Mouse (Mus musculus): Measurements from ENCODE around the gene Eif2s3x. TPM values are rescaled to one million over a fixed set of nuclear protein-coding genes. Genes with fewer than 3 reads are reported as not detected.

Eif2s3x gene
- 86.0 and 91.5 TPM in 2 replicates for polyA plus RNA-seq (2014; fragmentation: Nextera tagmentation; extraction: Ambion mirVana)

GRCm38 (mm10) chrX:94212597-94213321, at the start of gene Eif2s3x:
TSS of gene Eif2s3x (minus strand) at chrX:94212862.
- H3K27me3 ChIP-seq (ENCODE audit: control insufficient read depth, insufficient read depth, low read length) = no peaks in the 10 kb centered on the region; the same call in 1 of the 2 replicates
- H3K9me3 ChIP-seq (ENCODE audit: control insufficient read depth, low read length) = no peaks in the 10 kb centered on the region
- WGBS = under 1% methylated on average over 51 of the region's 52 CpGs
- H3K9ac ChIP-seq = peak within 1 kb of the TSS; percentile 86
- ATAC-seq (ENCODE audit: low FRiP score) = peak; percentile 96
- peak within 1 kb of the TSS; percentile 88 for H3K27ac ChIP-seq
- peaks cover 10% of the 10 kb centered on the region; the same call in 1 of the 2 replicates for H3K4me1 ChIP-seq (replicated peaks; ENCODE audit: control insufficient read depth, insufficient read depth, low read length)
- H3K4me2 ChIP-seq (replicated peaks) = peak within 1 kb of the TSS; percentile 74
- H3K36me3 ChIP-seq (replicated peaks; ENCODE audit: control insufficient read depth, insufficient read depth) = peaks cover 28% of the 10 kb centered on the region
- H3K4me3 ChIP-seq (replicated peaks; ENCODE audit: low read length) = peak within 1 kb of the TSS; percentile 85
- DNase-seq (ENCODE audit: low spot score) = peak; percentile 91

GRCm38 (mm10) chrX:94235601-94236000, 22.9 kb upstream of the Eif2s3x start:
- DNase-seq (ENCODE audit: low spot score) = no peak
- Histone ChIP-seq H3K4me2 (replicated peaks) (peak overlapping the region; percentile 49), H3K9me3 (ENCODE audit: control insufficient read depth, low read length) (no peaks in the 10 kb centered on the region), H3K36me3 (replicated peaks; ENCODE audit: control insufficient read depth, insufficient read depth) (no peaks in the 10 kb centered on the region), H3K4me3 (replicated peaks; ENCODE audit: low read length) (peak overlapping the region; percentile 70), H3K27me3 (ENCODE audit: control insufficient read depth, insufficient read depth, low read length) (peaks cover 92% of the 10 kb centered on the region), H3K27ac (no peak overlapping the region), H3K4me1 (replicated peaks; ENCODE audit: control insufficient read depth, insufficient read depth, low read length) (no peaks in the 10 kb centered on the region; the same call in 1 of the 2 replicates), H3K9ac (peak overlapping the region; percentile 70)
- ATAC-seq (ENCODE audit: low FRiP score) = no peak
- WGBS = 25% methylated on average over 12 of the region's 12 CpGs

- H3K27me3 ChIP-seq (ENCODE audit: control insufficient read depth, insufficient read depth, low read length) = peaks cover 93% of the 10 kb centered on the region
- peak overlapping the region; percentile 91 for H3K27ac ChIP-seq
- 11% methylated on average over 34 of the region's 35 CpGs for WGBS
- H3K9me3 ChIP-seq (ENCODE audit: control insufficient read depth, low read length) = no peaks in the 10 kb centered on the region
- ATAC-seq (ENCODE audit: low FRiP score) (no peak; the same call in none of the 2 replicates), DNase-seq (ENCODE audit: low spot score) (peak; percentile 26)
- H3K4me1 ChIP-seq (replicated peaks; ENCODE audit: control insufficient read depth, insufficient read depth, low read length) = no peaks in the 10 kb centered on the region; the same call in 1 of the 2 replicates
- no peaks in the 10 kb centered on the region for H3K36me3 ChIP-seq (replicated peaks; ENCODE audit: control insufficient read depth, insufficient read depth)
- peak overlapping the region; percentile 49 for H3K4me2 ChIP-seq (replicated peaks)
- H3K4me3 ChIP-seq (replicated peaks; ENCODE audit: low read length) = peak overlapping the region; percentile 70
- peak overlapping the region; percentile 70 for H3K9ac ChIP-seq
Measured at GRCm38 (mm10) chrX:94235190-94235555, 22.5 kb upstream of the Eif2s3x start.

- Histone ChIP-seq H3K4me3 (replicated peaks; ENCODE audit: low read length) (peak within 1 kb of the TSS; percentile 70), H3K4me2 (replicated peaks) (peak within 1 kb of the TSS; percentile 49), H3K9me3 (ENCODE audit: control insufficient read depth, low read length) (no peaks in the 10 kb centered on the region), H3K27me3 (ENCODE audit: control insufficient read depth, insufficient read depth, low read length) (peaks cover 94% of the 10 kb centered on the region), H3K9ac (peak within 1 kb of the TSS; percentile 70), H3K27ac (peak within 1 kb of the TSS; percentile 91), H3K36me3 (replicated peaks; ENCODE audit: control insufficient read depth, insufficient read depth) (no peaks in the 10 kb centered on the region), H3K4me1 (replicated peaks; ENCODE audit: control insufficient read depth, insufficient read depth, low read length) (no peaks in the 10 kb centered on the region; the same call in 1 of the 2 replicates)
- WGBS = 7% methylated on average over 52 of the region's 70 CpGs
- DNase-seq (ENCODE audit: low spot score) (peak; percentile 81), ATAC-seq (ENCODE audit: low FRiP score) (peak; percentile 95)
Measured at GRCm38 (mm10) chrX:94234532-94235189, 22.0 kb upstream of the Eif2s3x start, which contains the start of gene Klhl15. TSS of gene Klhl15 (plus strand) at chrX:94234599.

GRCm38 (mm10) chrX:94233936-94234531, 21.4 kb upstream of the Eif2s3x start:
- 14% methylated on average over 25 of the region's 25 CpGs for WGBS
- H3K27me3 ChIP-seq (ENCODE audit: control insufficient read depth, insufficient read depth, low read length) = peaks cover 88% of the 10 kb centered on the region
- H3K4me1 ChIP-seq (replicated peaks; ENCODE audit: control insufficient read depth, insufficient read depth, low read length) = no peaks in the 10 kb centered on the region; the same call in 1 of the 2 replicates
- H3K9ac ChIP-seq = peak overlapping the region; percentile 70
- peak overlapping the region; percentile 49 for H3K4me2 ChIP-seq (replicated peaks)
- no peaks in the 10 kb centered on the region for H3K36me3 ChIP-seq (replicated peaks; ENCODE audit: control insufficient read depth, insufficient read depth)
- peak; percentile 70; the same call in 1 of the 2 replicates for ATAC-seq (ENCODE audit: low FRiP score)
- no peaks in the 10 kb centered on the region for H3K9me3 ChIP-seq (ENCODE audit: control insufficient read depth, low read length)
- peak; percentile 29 for DNase-seq (ENCODE audit: low spot score)
- H3K27ac ChIP-seq = peak overlapping the region; percentile 91
- peak overlapping the region; percentile 70 for H3K4me3 ChIP-seq (replicated peaks; ENCODE audit: low read length)

- Histone ChIP-seq H3K4me2 (replicated peaks) (peak overlapping the region; percentile 49; the same call in 1 of the 2 replicates), H3K9ac (no peak overlapping the region; the same call in 1 of the 2 replicates), H3K4me3 (replicated peaks; ENCODE audit: low read length) (0 out of 2 replicates have a peak overlapping the region, but pooled peaks have one; percentile 70), H3K27ac (no peak overlapping the region), H3K27me3 (ENCODE audit: control insufficient read depth, insufficient read depth, low read length) (peaks cover 83% of the 10 kb centered on the region), H3K9me3 (ENCODE audit: control insufficient read depth, low read length) (no peaks in the 10 kb centered on the region), H3K36me3 (replicated peaks; ENCODE audit: control insufficient read depth, insufficient read depth) (no peaks in the 10 kb centered on the region), H3K4me1 (replicated peaks; ENCODE audit: control insufficient read depth, insufficient read depth, low read length) (no peaks in the 10 kb centered on the region; the same call in 1 of the 2 replicates)
- DNase-seq (ENCODE audit: low spot score) = no peak
- WGBS = 30% methylated on average over 5 of the region's 5 CpGs
- no peak for ATAC-seq (ENCODE audit: low FRiP score)
Measured at GRCm38 (mm10) chrX:94233432-94233831, 20.8 kb upstream of the Eif2s3x start.

- Histone ChIP-seq H3K9me3 (ENCODE audit: control insufficient read depth, low read length) (no peaks in the 10 kb centered on the region), H3K27me3 (ENCODE audit: control insufficient read depth, insufficient read depth, low read length) (no peaks in the 10 kb centered on the region), H3K4me1 (replicated peaks; ENCODE audit: control insufficient read depth, insufficient read depth, low read length) (peaks cover 10% of the 10 kb centered on the region; the same call in 1 of the 2 replicates), H3K4me2 (replicated peaks) (peak overlapping the region; percentile 74), H3K27ac (peak overlapping the region; percentile 88), H3K36me3 (replicated peaks; ENCODE audit: control insufficient read depth, insufficient read depth) (peaks cover 22% of the 10 kb centered on the region), H3K4me3 (replicated peaks; ENCODE audit: low read length) (peak overlapping the region; percentile 85), H3K9ac (peak overlapping the region; percentile 86)
- WGBS = 17% methylated on average over 7 of the region's 7 CpGs
- no peak for DNase-seq (ENCODE audit: low spot score)
- peak; percentile 27; the same call in 1 of the 2 replicates for ATAC-seq (ENCODE audit: low FRiP score)
Measured at GRCm38 (mm10) chrX:94213384-94213783, 722 bp upstream of the Eif2s3x start.

- Histone ChIP-seq H3K4me1 (replicated peaks; ENCODE audit: control insufficient read depth, insufficient read depth, low read length) (peaks cover 10% of the 10 kb centered on the region; the same call in 1 of the 2 replicates), H3K9me3 (ENCODE audit: control insufficient read depth, low read length) (no peaks in the 10 kb centered on the region), H3K4me2 (replicated peaks) (peak overlapping the region; percentile 74), H3K4me3 (replicated peaks; ENCODE audit: low read length) (peak overlapping the region; percentile 85), H3K27ac (peak overlapping the region; percentile 88), H3K27me3 (ENCODE audit: control insufficient read depth, insufficient read depth, low read length) (no peaks in the 10 kb centered on the region; the same call in 1 of the 2 replicates), H3K36me3 (replicated peaks; ENCODE audit: control insufficient read depth, insufficient read depth) (peaks cover 34% of the 10 kb centered on the region), H3K9ac (peak overlapping the region; percentile 86)
- no peak for DNase-seq (ENCODE audit: low spot score)
- ATAC-seq (ENCODE audit: low FRiP score) = no peak; the same call in none of the 2 replicates
- WGBS = under 1% methylated on average over 12 of the region's 12 CpGs
Measured at GRCm38 (mm10) chrX:94212264-94212596, 432 bp downstream of the Eif2s3x start.

- Histone ChIP-seq H3K36me3 (replicated peaks; ENCODE audit: control insufficient read depth, insufficient read depth) (peaks cover 95% of the 10 kb centered on the region), H3K4me1 (replicated peaks; ENCODE audit: control insufficient read depth, insufficient read depth, low read length) (no peaks in the 10 kb centered on the region), H3K4me2 (replicated peaks) (no peak overlapping the region), H3K27ac (no peak overlapping the region), H3K9ac (no peak overlapping the region), H3K27me3 (ENCODE audit: control insufficient read depth, insufficient read depth, low read length) (no peaks in the 10 kb centered on the region), H3K9me3 (ENCODE audit: control insufficient read depth, low read length) (no peaks in the 10 kb centered on the region), H3K4me3 (replicated peaks; ENCODE audit: low read length) (no peak overlapping the region)
- WGBS = 83% methylated on average over 5 of the region's 5 CpGs
- ATAC-seq (ENCODE audit: low FRiP score) (no peak), DNase-seq (ENCODE audit: low spot score) (no peak)
Measured at GRCm38 (mm10) chrX:94197789-94198188, 14.9 kb downstream of the Eif2s3x start.
